Mouse (Mus musculus) heart, adult 2 months (tissue): ENCODE measurements at regions not wholly inside any gene's neighbourhood (a gene's known extent, or its start where the extent isn't known, plus 50 kb on each side); places are given as distances from the start of the nearest gene placed in this dataset.

Source experiments
- EP300 ChIP-seq: fragments of 200-500 bp; IDR thresholded peaks from 2 replicates; pipeline ENCODE4 v1.6.1; 2011; ENCODE audit warnings: low read depth, low read length, control low read depth; ENCODE audit not compliant: insufficient read depth
- POLR2A ChIP-seq: fragments of 200-500 bp; IDR thresholded peaks from 2 replicates; pipeline ENCODE4 v1.6.1; 2011; ENCODE audit warnings: mild to moderate bottlenecking, low read depth, low read length, control low read depth; ENCODE audit not compliant: insufficient read depth

- TF ChIP-seq POLR2A: no peak
- TF ChIP-seq EP300: no peak
These were observed 61.5 kb upstream of the Actr3 start for GRCm38 (mm10) chr1:125497006-125497405.
